Mouse (Mus musculus): ENCODE results near the gene Ispd.
A peak's percentile ranks its signal among the peaks of the same experiment; 100 is the strongest.

The Ispd gene

GRCm38 (mm10) chr12:36570414-36571095 is 189.3 kb downstream of the Ispd start:
- no peak for DNase-seq

DNA sequence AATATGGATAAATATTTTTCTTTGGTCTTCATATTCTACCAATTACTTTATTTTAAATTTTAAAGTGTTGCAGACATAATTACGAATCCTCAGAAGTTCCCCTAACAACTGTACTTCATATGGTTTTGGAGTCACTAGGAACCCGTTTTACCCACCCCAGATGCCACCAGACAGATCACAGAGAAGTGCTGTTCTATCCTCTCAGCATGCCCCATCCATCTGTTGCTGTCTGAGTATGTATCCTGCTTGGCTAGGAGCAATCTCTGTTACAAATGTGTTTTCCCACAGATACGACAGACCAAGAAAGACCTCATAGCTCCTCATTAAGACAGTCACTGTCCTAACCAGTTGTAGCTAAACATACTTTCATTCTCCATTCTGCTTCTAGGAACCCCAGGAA is 203.6 kb downstream of the Ispd start:
- DNase-seq, result no peak

- DNase-seq, result no peak
Measured at GRCm38 (mm10) chr12:36597539-36598250, 216.4 kb downstream of the Ispd start.

DNA sequence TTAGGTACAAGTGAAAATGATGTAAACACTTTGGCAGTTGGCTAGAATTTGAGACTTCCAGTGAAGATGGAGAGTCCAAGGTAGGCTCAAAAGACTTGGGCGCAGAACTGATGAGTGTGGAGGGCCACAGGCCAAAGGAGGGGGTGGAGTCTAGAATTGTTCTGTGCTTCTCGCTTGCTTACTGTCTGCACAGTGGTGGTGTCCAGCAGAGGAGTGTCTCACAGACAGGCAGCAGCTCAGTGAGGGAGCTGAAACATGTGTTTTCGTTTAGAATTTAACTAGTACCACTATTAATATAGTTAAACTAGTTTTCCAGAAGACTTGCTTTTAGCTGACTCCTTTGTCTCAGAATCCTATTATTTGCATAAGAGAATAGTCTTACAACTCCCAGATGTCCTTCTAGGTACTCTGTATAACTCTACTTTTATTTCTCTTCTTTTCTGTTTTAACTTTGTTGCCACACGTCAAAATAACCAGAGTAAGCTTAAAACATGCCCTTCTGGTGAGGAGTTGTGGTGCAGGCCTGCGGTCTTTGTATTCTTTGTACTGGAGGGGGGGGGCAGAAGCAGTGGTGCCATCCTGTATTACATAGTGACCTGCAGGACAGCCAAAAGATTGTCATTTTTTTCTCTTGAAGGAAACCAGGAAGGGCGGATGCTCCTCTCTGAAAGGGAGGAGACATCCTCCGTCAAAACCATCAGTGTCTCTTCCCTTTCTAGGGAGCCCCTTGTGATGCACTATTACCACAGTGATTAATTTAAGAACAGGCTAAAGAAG is 240.9 kb downstream of the Ispd start:
- DNase-seq, result no peak

DNA sequence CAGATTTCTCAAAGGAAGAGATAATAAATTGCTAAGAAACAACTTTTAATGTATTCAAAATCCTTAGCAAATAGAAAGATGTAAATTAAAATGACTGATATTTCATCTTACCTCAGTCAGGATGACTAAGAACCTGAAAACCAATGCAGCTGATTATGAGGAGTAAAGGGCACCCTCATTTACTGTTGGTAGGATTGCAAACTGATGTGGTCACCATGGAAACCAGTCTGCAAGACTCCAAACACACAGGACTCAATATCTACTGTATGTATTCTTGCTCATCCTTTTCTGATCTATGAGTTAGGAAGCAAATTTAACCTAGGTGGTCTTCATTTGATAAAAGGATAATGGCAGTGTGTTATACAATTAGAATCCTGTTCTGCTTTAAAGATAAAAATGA is 246.0 kb downstream of the Ispd start:
- DNase-seq, result no peak

DNA sequence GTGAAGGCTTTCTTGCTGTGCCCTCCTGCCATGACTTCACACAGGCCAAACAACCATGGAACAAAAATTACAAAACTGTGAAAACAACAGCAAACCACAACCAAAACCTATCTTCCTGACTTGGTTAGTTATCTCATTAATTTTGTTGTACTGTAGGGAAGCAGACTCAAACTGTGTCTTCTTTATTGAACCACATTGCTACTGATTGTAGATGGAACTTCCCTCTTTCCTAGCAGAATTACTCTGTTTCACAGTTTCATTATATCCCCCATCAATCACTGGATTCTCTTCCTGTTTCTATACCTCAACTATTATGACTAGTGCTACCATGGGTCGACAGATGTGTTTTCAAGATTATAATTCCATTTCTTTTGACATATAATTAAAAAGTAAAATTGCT is 251.2 kb downstream of the Ispd start:
- DNase-seq, result no peak

GRCm38 (mm10) chr12:36647514-36647913 is 266.3 kb downstream of the Ispd start:
- DNase-seq, result no peak

GRCm38 (mm10) chr12:36662496-36662895 is 281.2 kb downstream of the Ispd start:
- no peak for DNase-seq

DNA sequence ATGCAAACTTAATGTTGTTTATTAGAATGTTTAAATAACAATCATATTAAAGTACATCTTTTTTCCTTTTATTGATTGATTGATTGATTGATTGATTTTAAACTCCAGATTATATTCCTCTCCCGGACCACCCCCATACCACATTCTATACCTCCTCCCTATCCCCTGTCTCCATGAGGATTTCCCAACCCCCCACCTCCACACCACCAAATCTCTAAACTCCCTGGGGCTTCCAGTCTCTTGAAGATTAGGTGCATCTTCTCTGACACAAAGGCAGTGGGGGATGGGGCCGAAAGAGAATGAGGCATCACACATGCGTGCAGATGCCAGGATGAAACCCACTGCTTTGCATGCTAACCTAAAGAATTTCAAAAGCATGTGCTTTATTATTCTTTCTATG is 283.5 kb downstream of the Ispd start:
- no peak for DNase-seq

- DNase-seq, result no peak
Measured at GRCm38 (mm10) chr12:36666771-36667170, 285.5 kb downstream of the Ispd start.

DNA sequence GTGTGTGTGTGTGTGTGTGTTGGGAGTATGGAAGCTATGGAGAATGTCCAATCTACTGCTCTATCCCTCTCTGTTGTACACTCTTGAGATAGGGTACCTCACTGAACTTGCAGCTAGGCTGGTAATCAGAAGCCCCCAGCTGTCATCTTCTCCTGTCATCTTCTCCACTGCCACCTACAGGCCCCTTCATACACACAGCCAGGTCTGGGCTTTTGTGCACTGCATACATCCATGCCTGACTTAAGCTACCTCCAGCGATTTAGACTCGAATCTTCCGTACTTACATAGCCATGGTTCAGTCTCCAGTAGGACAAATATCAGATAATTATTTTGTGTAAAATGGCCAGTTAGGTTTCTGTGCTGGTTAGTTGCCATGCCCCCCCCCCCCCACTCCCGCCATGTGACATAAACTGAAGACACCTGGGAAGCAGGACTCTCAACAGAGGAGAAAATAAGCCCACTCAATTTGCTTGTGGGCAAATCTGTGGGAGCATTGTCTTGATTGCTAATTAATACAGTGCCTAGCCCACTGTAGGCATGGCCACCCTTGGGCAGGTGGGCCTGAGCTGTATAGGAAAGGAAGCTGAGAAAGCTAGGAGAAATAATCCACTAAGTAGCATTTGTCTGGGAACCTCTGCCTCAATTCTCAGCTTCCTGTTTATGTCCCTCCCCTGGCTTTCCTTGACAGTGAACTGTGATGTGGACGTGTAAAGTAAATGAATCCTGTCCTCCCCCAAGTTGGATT is 289.1 kb downstream of the Ispd start:
- no peak for DNase-seq

GRCm38 (mm10) chr12:36670915-36671579 is 289.8 kb downstream of the Ispd start:
- DNase-seq, result no peak

GRCm38 (mm10) chr12:36674481-36674880 is 293.2 kb downstream of the Ispd start:
- no peak for DNase-seq

- DNase-seq, result no peak
Measured at GRCm38 (mm10) chr12:36678220-36678619, 297.0 kb downstream of the Ispd start.

DNA sequence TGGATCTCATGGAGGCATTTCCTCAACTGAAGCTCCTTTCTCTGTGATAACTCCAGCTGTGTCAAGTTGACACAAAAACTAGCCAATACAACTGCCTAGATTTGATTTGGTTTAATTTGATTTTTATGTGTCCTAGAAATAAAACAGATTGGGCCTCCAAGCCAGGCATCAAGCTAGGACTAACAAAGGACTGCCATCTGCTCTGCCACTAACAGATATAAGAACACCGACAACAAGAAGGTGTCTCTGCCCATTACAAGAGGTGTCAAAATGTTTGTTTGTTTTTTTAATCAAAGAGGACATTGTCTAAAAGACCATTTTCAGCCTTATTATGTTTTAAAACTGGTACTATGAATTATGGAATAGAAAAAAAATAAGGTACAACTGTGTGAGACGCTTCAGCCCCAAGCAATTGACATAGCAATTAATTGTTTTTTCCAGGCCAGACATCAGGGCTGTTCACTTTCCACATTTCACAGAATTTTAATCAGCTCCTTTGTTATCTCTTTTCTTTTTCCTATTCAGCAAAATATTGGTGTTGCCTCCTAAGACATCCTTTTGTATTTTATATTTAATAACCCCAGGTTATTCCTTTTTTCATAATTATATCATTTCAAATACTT is 299.7 kb downstream of the Ispd start:
- DNase-seq, result no peak

DNA sequence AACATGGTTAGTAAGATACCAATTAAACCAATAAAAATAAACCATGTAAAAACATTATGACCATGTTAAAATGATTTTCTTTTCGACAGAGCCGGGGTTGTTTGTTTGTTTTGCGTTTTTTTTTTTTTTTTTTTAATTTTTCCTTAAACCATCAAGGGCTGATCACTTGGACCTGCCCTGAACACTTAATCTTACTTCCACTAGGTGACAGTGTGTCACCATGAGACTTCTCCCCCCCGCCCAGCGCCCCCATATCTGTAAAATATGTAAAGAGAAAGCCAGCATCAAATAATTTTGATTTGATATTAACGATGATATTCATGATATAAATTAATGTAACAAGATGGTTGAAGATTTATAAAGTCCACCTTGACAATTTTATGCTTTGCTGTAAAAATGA is 300.5 kb downstream of the Ispd start:
- no peak for DNase-seq

- no peak for DNase-seq
Measured at GRCm38 (mm10) chr12:36694072-36694471, 312.8 kb downstream of the Ispd start.

DNA sequence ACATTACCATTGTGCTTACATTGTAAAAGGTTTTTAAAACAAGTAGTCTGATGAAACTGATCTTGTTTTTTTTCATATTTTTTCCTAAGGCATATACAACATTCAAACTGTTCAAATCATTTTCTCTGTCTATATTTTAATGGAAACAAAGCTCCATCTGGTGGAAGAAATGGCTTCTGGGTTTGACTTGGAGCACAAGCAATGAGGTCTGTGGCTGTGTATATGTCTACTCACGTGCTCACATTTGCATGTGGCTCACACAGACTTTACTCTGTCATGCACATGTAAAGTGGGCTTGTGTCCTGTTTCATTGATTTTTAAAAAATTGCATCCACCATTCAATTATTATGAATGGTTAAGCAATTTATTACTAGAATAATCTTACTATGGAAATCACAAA is 323.1 kb downstream of the Ispd start:
- DNase-seq, result no peak

DNA sequence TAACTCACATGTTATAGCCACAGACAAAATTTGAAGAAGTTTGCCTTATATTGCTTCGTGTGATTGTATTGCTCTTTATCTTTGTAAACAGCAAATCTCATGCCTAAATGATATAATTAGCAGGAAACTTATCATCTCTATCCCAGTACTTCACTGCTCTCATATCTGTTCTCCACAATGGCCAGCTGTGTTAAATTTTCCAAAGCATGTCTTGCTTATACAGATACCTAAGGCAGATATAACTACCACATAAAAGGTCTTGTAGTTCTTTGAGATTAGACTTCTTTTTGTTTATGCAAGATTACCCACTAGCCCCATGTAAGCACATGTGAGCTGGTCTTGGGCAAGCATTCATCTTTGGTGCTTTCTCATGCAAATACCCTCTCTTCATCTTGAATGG is 327.6 kb downstream of the Ispd start:
- DNase-seq, result no peak

- peak; percentile 27 for DNase-seq
Measured at GRCm38 (mm10) chr12:36713866-36714662, 332.8 kb downstream of the Ispd start.

GRCm38 (mm10) chr12:36717526-36717925 is 336.3 kb downstream of the Ispd start:
- no peak for DNase-seq
